Mouse (Mus musculus) cerebellum, postnatal 36 days (tissue): ENCODE measurements around the gene Usmg5.
"Not testable (repeated sequence)": the region's sequence is repeated elsewhere in the genome, so short reads cannot be mapped to it uniquely, and the experiment has no call there.

ENCODE experiments used
- DNase-seq, 2 experiments: peaks; one replicate each; pipeline ENCODE4 v3.0.0; 2021 to 2022; ENCODE audit warnings: mixed read lengths in 2 of 2

The Usmg5 gene

DNA sequence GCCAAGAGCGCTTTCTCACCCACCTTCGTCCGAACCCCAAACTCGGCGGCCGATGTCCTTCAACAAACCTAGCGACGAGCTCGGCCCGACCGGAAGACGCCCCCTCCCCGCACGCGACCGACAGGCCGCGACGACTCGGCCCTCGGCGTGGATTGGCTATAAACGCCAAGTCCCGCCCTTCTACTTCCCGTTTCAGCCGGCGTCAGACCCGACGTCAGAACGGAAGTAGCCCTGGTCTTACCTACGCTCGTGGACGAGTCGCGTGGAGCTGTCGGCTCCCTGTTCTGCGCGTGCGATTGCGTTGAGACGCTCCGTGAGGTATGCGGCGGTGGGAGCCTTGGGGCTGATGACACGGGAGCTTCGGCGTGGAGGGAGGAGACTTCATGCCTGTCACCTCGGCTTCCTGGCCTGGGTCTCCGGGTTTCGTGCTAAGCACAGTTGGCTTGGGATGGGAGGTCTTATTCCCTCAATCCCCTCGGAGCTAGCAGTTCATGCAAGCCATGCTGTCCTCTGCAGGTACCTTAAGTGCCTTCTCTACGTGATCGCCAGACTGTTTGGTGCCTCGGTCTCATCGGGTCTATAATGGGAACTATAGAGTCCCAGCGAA lies at the start of gene Usmg5, which contains the start of gene Pdcd11:
Gene Usmg5, minus strand, starts transcription at position 98 of the 607 bp plus-strand sequence.
Gene Pdcd11, plus strand, starts transcription at position 219 of the 607 bp plus-strand sequence.
- DNase-seq = peak; percentile 96 to 97

DNA sequence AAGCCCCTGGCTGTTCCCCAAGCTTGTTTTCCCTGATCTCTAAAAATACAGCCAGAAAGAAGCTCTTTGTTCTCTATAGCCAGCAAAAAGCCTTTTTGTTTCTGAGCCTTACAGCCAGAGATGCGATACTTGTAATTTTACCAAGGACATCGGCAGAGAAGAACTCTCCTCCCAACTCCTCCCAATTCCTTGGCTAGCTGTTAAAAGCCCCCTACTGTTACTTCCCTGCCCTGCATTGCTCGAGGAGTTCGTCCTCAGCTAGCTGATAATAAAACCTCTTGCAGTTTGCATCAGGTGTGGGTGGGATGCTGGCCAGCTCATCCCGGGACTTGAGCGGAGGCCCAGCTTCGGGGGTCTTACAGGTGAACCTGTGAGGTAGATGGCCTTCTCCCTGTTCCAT lies 49.2 kb upstream of the Usmg5 start:
- DNase-seq = not testable (repeated sequence)

DNA sequence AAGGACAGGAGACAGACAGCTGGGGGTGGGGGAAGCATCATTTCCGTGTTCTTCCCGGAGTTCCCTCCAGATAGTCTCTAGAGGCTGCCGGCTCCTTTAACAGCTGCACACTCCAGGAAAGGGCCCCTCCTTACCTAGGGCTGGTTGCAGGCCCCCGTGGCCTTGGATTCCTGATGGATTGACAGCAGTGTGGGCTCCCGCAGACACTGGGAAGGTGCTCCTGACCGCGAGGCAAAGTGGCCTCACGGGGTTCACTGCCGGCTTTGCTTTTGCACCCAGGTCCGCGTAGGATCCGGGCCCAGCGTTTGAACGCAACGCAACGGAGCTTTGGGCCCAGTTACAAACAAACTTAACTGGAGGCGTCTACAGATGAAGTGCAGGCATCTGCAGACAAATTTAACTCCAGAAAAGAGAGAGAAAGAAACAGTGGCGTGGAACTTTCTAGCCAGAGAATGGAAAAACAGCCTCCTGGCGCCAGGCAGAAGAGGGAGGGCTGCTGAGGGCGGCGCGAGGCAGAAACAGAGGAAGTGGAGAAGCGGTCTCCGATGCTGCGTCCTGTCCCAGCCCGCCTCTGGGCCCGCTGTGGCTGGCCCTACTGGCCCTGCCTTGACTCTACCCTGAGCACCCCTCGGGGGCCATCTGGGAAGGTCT lies 47.4 kb upstream of the Usmg5 start, which contains the start of gene Calhm2:
Gene Calhm2, minus strand, starts transcription at position 524 of the 651 bp plus-strand sequence.
- peak in 1 of 2 experiments; percentile 7 for DNase-seq

DNA sequence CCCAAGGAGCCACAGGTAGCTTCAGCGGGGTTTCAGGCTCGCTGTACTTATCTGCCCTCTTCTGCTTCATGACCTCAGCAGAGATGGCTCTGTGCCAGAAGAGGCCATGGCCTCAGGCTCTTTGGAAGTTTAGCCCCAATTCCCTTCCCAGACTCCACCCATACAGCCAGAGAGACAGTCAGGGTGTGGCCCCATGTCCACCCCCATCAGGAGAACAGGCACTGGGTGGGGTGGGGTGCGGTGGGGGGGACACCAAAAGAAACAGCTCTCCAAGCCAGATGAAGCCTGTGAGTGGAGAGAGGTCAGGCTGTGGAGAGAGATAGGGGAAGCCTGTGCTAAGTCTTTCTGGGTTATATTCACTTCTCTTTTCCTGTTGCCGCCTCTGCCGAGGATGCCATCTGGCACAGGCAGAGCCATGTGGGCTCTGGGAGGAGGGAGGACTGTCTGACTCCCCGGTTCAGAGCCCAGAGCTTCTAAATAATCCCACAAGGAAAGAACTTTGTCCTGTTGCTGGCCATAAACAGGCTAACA lies 46.7 kb upstream of the Usmg5 start:
- peak; percentile 16 to 21 for DNase-seq

DNA sequence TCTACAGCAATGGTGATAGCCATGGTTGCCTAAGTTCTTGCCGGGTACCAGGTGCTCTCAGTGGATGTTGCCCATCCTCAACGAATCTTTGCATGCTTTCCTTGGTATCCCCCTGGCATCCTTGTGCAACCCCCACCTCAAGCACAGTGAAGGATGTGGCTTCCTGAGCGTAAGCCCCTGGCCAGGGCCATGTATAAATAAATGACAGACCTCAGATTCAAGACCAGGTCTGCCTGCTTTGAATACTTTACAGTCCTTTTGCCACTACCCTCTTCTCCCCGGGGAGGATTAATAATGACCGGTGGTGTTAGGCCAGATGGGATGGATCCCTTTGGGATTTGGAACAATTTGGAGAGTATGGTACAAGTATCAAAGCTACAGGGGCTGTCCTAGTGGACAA lies 45.7 kb upstream of the Usmg5 start:
- no peak for DNase-seq

- no peak for DNase-seq
Observed at GRCm38 (mm10) chr19:47135568-47135967, 45.1 kb upstream of the Usmg5 start.

GRCm38 (mm10) chr19:47133161-47133560 lies 42.7 kb upstream of the Usmg5 start:
- DNase-seq = no peak

GRCm38 (mm10) chr19:47130551-47131125 lies 40.2 kb upstream of the Usmg5 start:
- no peak for DNase-seq

DNA sequence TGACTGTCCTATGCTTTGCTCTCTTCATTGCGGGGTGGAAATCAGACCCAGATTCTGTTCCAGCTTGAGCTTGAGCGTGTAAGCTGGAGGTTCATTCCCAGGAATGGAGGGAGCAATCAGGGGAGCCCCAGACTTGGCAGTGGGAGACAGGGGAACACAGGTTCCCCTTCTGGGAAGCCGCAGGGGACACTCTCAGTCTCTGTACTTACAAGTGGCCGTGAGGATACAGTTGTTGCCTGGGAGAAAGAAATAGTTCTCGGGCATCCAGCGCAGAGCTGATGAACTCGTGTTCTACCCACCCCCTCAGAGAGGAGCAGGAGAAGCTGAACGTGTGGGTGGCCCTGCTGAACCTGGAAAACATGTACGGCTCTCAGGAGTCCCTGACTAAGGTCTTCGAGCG lies 38.4 kb upstream of the Usmg5 start:
- DNase-seq = no peak

DNA sequence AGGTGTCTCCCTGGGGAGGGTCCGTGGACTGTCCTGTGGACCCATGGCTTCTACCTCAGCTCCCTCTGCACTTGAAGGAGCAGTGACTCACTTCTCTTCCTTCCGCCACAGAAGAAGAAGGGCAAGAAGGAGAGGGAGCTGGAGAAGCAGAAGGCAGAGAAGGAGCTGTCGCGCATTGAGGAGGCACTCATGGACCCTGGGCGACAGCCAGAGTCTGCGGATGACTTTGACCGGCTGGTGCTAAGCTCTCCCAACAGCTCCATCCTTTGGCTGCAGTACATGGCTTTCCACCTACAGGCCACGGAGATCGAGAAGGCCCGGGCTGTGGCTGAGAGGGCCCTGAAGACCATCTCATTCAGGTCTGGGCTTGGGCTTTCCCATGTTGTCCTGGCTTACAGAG lies 37.7 kb upstream of the Usmg5 start:
- DNase-seq = no peak

DNA sequence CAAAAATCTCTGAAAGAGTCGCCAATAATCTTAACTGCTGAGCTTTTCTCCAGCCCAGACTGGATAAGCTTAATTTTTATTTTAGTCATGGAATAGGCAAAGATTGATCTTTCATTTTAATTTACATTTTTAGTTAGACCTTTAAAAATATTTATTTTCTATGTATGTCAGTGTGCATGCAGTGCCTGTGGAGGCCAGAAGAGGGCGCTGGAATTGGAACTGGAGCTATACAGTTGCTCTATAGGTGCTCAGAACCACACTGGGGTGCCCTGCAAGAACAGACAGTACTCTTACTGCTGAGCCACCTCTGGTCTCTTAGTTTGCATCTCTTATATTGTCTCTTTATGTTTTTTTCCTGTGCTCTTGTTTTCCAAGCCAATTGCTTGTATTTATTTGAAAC lies 32.4 kb upstream of the Usmg5 start:
- peak; percentile 10 to 33 for DNase-seq

GRCm38 (mm10) chr19:47121054-47121453 lies 30.6 kb upstream of the Usmg5 start:
- peak in 1 of 2 experiments; percentile 9 for DNase-seq

DNA sequence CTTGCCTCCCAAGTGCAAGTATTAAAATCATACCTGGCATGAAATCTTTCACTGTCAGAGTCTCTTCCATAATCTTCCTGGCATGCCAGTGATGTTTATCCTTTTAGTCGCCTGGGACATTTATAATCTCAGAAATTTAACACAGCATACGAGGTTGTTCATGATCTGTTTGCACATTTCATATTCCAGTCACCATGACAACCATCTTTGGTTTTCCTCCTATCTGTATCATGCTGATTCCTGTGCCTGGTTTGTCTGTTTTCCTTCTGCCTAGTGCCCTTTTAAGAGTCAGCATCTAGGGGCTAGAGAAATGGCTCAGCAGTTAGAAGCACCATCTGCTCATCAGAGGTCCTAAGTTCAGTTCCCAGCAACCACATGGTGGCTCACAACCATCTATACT lies 28.2 kb upstream of the Usmg5 start:
- no peak for DNase-seq

DNA sequence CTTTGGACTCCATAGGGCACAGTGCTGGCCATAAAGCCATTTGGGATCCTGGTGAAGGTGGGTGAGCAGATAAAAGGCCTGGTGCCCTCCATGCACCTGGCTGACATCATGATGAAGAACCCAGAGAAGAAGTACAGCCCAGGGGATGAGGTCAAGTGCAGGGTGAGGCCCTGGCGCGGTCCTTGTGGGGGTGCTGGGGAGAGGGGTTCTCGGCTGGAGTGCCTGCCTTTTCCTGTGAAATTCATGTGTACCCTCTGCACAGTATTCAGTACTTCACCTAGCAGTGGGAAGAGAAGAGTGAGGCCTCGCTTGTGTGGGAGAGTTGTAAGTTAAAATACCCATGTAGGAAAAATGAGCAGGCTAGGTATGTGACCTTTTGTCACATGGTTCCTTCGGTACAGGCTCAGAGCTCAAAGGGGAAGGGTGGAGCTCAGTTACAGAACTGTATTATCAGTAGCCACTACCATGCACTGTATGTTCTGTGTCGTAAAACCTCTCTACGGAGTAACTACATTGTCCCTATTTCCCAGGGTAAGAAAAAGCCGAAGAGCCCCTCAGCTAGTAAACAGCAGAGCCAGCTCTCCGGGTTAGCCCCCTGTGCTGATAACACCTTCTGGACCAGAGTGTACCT lies 14.3 kb upstream of the Usmg5 start:
- DNase-seq = no peak

GRCm38 (mm10) chr19:47101080-47101479 lies 10.6 kb upstream of the Usmg5 start:
- DNase-seq = no peak

GRCm38 (mm10) chr19:47089718-47090525 lies 525 bp downstream of the Usmg5 start:
- DNase-seq = no peak

DNA sequence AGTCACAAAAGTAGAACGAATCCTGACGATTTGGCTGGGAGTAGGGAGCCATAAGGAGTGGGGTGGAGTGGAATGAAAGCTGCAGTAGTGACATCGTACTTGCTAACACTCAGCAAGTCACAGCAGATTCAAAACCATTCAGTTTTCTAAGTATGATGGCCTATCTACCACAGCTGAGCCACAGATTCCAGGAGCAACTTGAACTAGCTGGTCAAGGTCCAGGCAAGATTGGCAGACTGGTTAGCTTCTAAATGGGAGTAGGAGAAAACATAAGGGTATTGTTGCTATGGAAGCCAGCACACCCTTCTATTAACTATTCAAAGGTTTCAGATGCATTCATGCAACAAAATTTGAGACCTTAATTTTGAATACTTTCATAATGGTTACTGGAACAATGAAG lies 2.2 kb downstream of the Usmg5 start:
- no peak for DNase-seq

GRCm38 (mm10) chr19:47067924-47068611 lies 22.4 kb downstream of the Usmg5 start:
- DNase-seq = peak; percentile 73 to 79

GRCm38 (mm10) chr19:47067096-47067882 lies 23.2 kb downstream of the Usmg5 start, which contains the start of gene Taf5:
Gene Taf5, plus strand, starts transcription at chr19:47067746.
- DNase-seq = peak; percentile 96 to 97

DNA sequence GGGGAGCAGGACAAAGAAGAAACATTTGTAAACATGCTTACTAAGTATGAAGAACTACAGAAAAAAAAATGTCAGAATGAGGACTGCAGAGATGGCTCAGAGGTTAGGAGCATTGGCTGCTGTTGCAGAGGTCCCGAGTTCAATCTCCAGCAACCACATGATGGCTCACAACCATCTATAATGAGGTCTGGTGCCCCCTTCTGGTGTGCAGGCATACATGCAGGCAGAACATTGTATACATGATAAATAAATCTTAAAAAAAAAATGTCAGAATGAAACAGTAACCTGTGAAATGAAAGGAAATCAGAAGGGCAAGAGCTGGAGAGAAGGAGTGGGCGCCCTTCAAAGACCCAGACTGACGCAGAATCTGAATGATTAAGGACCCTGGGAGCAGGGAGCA lies 24.6 kb downstream of the Usmg5 start:
- DNase-seq = no peak

DNA sequence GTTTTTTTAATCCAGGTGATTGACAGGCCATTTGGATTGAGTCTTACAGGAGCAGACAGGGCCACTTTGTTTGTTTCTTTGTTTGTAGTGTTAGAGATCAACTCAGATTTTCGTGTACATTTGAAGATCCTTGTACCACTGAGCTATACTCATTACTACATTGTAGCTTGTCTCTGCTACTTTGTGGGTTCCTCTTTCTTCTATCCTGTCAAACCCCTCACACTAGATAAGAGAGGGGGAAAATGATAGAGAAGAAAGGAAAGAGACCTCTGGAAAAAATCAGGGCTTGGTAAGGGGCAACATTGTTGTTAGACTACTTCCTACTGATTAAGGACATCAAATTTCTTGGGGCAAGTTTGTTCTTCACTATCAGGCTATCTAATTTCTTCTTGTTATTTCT lies 32.8 kb downstream of the Usmg5 start:
- no peak for DNase-seq
